Mouse (Mus musculus) regulatory T cell (primary cell): ENCODE measurements around the gene Gabra5.

ENCODE experiments used
- in situ Hi-C: fragments of 300-600 bp; cut with MboI, MseI; formaldehyde crosslinking; loops from one replicate; pipeline ENCODE4 v1.15.1; 2025; ENCODE audit warnings: high pct_unique_total_duplicates

The Gabra5 gene

DNA sequence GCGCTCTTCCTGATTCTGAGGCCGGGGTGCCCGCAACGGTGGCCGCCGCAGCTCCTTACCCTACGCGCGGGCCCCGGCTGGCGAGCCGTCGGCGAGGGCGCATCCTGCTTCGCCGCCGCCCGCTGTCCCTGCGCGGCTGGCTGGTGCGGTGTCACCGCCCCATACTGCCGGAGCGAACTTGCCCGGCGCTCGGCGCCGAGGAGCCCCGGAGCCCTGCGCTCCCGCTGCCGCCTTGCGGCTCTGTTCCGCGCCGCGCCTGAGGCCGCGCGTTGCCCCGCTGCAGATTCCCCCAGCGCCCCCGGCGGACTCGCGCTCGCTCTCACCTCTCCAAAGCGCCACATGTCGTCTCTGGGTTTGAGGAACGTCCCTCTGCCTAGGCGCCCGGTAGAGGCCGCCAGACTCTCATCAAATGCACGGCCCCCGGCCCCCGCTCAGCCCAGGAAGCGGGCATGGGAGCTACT lies at the start of gene Gabra5:
Gene Gabra5, minus strand, starts transcription at position 379 of the 461 bp plus-strand sequence.
- in situ Hi-C loops: no loop called here

GRCm38 (mm10) chr7:57538565-57538964 lies 28.7 kb upstream of the Gabra5 start:
- in situ Hi-C loops: loop anchor here (10.0 kb wide), 1 partner anchor 144 kb away; no protein-coding TSS in a partner anchor

GRCm38 (mm10) chr7:57532676-57533075 lies 22.8 kb upstream of the Gabra5 start:
- in situ Hi-C loops: loop anchor here (10.0 kb wide), 1 partner anchor 138 kb away; no protein-coding TSS in a partner anchor

- in situ Hi-C loops: loop anchor here (10.0 kb wide), 1 partner anchor 135 kb away; no protein-coding TSS in a partner anchor
These were observed 20.1 kb upstream of the Gabra5 start for GRCm38 (mm10) chr7:57529954-57530353.

- in situ Hi-C loops: no loop called here
These were observed 19.6 kb upstream of the Gabra5 start for GRCm38 (mm10) chr7:57529451-57529850.

- in situ Hi-C loops: no loop called here
These were observed 3.1 kb upstream of the Gabra5 start for GRCm38 (mm10) chr7:57512955-57513354.

- in situ Hi-C loops: no loop called here
These were observed 813 bp downstream of the Gabra5 start for GRCm38 (mm10) chr7:57508860-57509632.

DNA sequence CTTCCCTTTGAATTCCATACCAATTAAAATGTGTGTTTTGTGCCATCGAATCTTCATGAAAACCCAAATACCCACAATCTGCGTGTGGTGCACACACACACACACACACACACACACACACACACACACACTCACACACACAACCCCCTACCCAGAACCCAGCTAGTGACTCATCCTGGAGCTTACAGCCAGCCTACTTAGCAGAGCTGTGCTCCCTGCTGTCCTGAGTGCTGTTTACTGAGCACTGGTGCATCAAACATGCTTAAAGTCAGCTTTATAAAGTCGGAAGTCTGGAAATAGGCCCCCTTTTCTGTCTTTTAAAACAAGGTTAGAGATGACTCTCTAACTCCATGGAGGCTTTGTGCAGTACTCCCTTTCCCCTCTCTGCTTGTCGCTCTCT lies 7.0 kb downstream of the Gabra5 start:
- in situ Hi-C loops: no loop called here

- in situ Hi-C loops: no loop called here
These were observed 18.1 kb downstream of the Gabra5 start for GRCm38 (mm10) chr7:57491795-57492194.

GRCm38 (mm10) chr7:57486907-57487306 lies 23.0 kb downstream of the Gabra5 start:
- in situ Hi-C loops: loop anchor here (10.0 kb wide), 1 partner anchor 352 kb away; no protein-coding TSS in a partner anchor

- in situ Hi-C loops: loop anchor here (10.0 kb wide), 1 partner anchor 348 kb away; no protein-coding TSS in a partner anchor
These were observed 27.0 kb downstream of the Gabra5 start for GRCm38 (mm10) chr7:57482896-57483295.

- in situ Hi-C loops: no loop called here
These were observed 35.9 kb downstream of the Gabra5 start for GRCm38 (mm10) chr7:57473811-57474525.

GRCm38 (mm10) chr7:57471316-57471715 lies 38.5 kb downstream of the Gabra5 start:
- in situ Hi-C loops: no loop called here

GRCm38 (mm10) chr7:57460354-57460753 lies 49.5 kb downstream of the Gabra5 start:
- in situ Hi-C loops: no loop called here

DNA sequence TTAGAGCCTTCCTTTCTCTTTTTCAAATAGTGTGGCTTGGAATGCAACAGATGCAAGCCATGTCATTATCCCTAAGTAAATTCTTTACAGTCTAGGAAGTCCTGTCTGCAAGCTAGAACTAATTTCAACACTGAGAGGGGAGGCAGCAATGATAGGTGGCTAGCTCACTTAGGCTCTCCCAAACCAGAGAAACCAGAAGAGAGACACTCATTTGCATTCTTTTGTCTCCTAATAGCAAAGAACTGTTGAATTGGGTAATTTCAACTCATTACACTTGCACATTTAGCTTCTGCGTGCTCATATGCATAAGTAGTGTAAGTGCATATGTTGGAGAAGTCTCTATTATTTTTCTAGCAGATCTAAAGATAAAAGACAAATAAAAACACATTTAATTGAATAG lies 61.6 kb downstream of the Gabra5 start:
- in situ Hi-C loops: no loop called here

- in situ Hi-C loops: no loop called here
These were observed 87.2 kb downstream of the Gabra5 start for GRCm38 (mm10) chr7:57422675-57423074.

DNA sequence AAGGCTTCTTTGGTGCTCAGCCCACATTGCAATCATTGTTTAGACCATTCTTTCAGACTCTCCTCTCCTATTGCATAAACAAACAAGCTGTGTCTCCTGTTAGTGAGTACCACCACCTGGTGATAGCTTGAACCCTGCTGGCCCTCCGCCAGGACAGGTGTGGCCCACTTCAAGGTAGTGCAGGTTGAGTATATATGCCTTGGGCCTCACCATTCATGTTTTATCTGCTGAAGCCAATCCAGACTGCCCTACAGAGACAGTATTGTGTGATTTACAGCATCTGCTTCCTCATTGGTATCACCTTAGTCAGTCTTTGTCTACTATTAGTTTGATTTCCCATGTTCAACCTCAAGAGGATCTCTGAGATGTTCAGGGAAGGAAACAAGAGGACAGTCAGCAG lies 88.8 kb downstream of the Gabra5 start:
- in situ Hi-C loops: no loop called here

DNA sequence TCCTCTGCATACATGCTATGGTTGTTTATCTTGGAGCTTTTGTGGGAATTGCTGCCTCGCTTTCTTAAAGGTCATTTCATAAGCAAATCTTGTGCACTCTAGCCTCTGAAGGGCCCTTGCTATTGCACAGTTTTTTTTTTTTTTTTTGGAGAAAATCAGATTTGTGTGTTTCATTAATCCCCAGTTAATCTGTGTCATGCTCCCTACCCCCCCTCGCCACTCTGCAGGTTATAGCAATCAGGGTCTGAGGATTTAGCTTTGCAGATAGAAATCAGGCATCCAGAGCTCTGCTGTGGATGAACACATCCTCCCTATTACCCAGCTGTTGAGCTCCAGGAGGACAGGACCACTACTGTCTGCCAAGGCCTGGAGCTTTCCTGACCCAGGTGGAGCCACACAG lies 90.5 kb downstream of the Gabra5 start, which contains the start of gene Gabrb3:
Gene Gabrb3, plus strand, starts transcription at position 301 of the 400 bp plus-strand sequence.
- in situ Hi-C loops: no loop called here

- in situ Hi-C loops: no loop called here
These were observed 97.0 kb downstream of the Gabra5 start for GRCm38 (mm10) chr7:57412896-57413295.

- in situ Hi-C loops: no loop called here
These were observed 98.7 kb downstream of the Gabra5 start for GRCm38 (mm10) chr7:57411163-57411562.

DNA sequence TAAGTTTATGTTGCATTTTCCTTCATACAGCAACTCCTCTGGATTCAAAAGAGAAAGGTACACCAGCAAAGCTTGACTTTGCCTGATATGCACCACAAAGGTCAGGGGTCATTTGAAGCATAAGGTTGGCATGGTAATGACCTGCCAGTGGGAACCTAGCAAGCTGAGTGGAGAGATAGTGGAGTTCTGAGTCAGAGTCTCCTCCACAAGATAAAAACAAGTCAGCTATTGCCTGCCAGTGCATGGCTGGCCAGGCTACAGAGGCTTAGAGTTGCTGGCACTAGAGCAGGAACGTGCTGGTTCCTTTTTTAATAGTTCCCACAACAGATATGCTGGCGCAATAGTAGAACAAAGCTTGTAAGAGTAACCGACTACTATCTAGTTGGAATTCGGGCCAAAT lies 116.3 kb downstream of the Gabra5 start:
- in situ Hi-C loops: loop anchor here (10.0 kb wide), 2 partner anchors 141 to 551 kb away; no protein-coding TSS in a partner anchor

- in situ Hi-C loops: loop anchor here (10.0 kb wide), 2 partner anchors 145 to 555 kb away; no protein-coding TSS in a partner anchor
These were observed 119.8 kb downstream of the Gabra5 start for GRCm38 (mm10) chr7:57390046-57390445.
